Mouse (Mus musculus): ENCODE data around the gene Acot13.
A peak's percentile ranks its signal among the peaks of the same experiment; 100 is the strongest.

Acot13 gene

GRCm38 (mm10) chr13:24826116-24826515 lies 5.2 kb downstream of the Acot13 start:
- no peak for DNase-seq

GRCm38 (mm10) chr13:24825587-24825986 lies 5.8 kb downstream of the Acot13 start:
- DNase-seq: no peak

GRCm38 (mm10) chr13:24824647-24825046 lies 6.7 kb downstream of the Acot13 start:
- no peak for DNase-seq

GRCm38 (mm10) chr13:24822663-24823343 lies 8.5 kb downstream of the Acot13 start:
- DNase-seq: no peak

- no peak for DNase-seq
Observed at GRCm38 (mm10) chr13:24819931-24820330, 11.4 kb downstream of the Acot13 start.

GRCm38 (mm10) chr13:24816125-24817092 lies 14.9 kb downstream of the Acot13 start:
- DNase-seq: no peak

- no peak for DNase-seq
Observed at GRCm38 (mm10) chr13:24814616-24815015, 16.7 kb downstream of the Acot13 start.

- DNase-seq: no peak
Observed at GRCm38 (mm10) chr13:24812521-24812920, 18.8 kb downstream of the Acot13 start.

- DNase-seq: no peak
Observed at GRCm38 (mm10) chr13:24806079-24806478, 25.3 kb downstream of the Acot13 start.

GRCm38 (mm10) chr13:24803196-24803595 lies 28.1 kb downstream of the Acot13 start:
- DNase-seq: no peak

- peak; percentile 25 for DNase-seq
Observed at GRCm38 (mm10) chr13:24802131-24802691, 29.1 kb downstream of the Acot13 start.

- peak; percentile 56 for DNase-seq
Observed at GRCm38 (mm10) chr13:24801308-24801921, 29.9 kb downstream of the Acot13 start, which contains the start of gene BC005537. Gene BC005537, plus strand, starts transcription at chr13:24801657.

- peak; percentile 95 for DNase-seq
Observed at GRCm38 (mm10) chr13:24800674-24801307, 30.5 kb downstream of the Acot13 start.

GRCm38 (mm10) chr13:24799925-24800673 lies 31.2 kb downstream of the Acot13 start:
- peak; percentile 47 for DNase-seq

- no peak for DNase-seq
Observed at GRCm38 (mm10) chr13:24799378-24799777, 32.0 kb downstream of the Acot13 start.

- DNase-seq: no peak
Observed at GRCm38 (mm10) chr13:24798686-24799085, 32.7 kb downstream of the Acot13 start.

- no peak for DNase-seq
Observed at GRCm38 (mm10) chr13:24792411-24793045, 38.8 kb downstream of the Acot13 start.

- no peak for DNase-seq
Observed at GRCm38 (mm10) chr13:24791349-24791748, 40.0 kb downstream of the Acot13 start.

- no peak for DNase-seq
Observed at GRCm38 (mm10) chr13:24787477-24787876, 43.9 kb downstream of the Acot13 start.

GRCm38 (mm10) chr13:24786014-24786490 lies 45.3 kb downstream of the Acot13 start:
- DNase-seq: no peak

GRCm38 (mm10) chr13:24781916-24782315 lies 49.4 kb downstream of the Acot13 start:
- DNase-seq: no peak
